10 mouse cellular contexts compared by ENCODE assay signal in the genomic region with DNA sequence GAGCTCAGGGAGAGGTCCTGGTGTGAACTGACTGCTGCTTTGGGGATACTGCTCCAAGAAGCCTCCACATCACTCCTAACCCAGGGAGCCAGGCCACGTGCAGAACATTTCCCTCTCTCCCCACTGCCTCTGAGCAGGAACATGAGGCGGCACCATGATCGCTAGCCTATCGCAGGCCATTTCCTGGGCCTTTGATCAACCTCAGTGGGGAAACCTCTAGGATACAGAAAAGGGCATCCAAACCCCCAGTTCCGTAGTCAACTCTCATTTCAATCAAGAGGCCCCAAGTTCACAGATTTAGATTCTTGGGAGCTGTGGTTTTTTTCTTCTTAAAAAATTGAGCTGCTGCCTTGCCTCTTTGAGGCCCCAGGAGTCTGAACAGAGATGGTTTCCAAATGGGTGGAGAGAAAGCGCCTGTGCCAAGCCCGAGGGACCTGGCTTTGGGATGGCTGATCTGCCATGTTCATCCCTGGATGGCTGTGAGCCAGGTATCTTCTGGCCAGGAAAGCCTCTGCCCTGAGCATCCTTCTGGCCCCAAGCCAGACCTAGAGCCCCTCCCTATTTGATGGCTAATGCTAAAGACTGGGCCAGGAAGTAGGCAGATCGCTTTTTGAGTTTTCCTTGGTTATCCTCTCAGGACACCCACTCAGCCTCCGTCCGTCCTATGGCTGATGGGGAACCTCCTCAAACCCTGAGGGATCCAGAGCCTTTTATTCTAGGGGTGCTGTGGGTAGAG. TPM values are rescaled to one million over a fixed set of nuclear protein-coding genes. Genes with fewer than 3 reads are reported as not detected.
DNase-seq lines count a peak whose midpoint lies in the region; ATAC-seq lines count a peak whose summit lies in the region.
"Had no signal": no experiment of that assay in that cellular context is flagged by ENCODE, and none has a peak within 500 bp of the region (broad histone marks: within the 10 kb centered on the region; RNA-seq: fewer than 3 reads in every experiment).

No protein-coding gene starts in this region.

- H3K36me3 ChIP-seq in kidney, embryonic 14.5 days (ENCODE audit: control insufficient read depth, insufficient read depth, low read length): no peaks in the 10 kb centered on the region
- no peaks in the 10 kb centered on the region for H3K36me3 ChIP-seq in midbrain, embryonic 13.5 days

- ATAC-seq in kidney, embryonic 14.5 days (ENCODE audit: low FRiP score, low TSS enrichment): no peak
- no peak for ATAC-seq in midbrain, embryonic 13.5 days

- no peak overlapping the region for H3K4me2 ChIP-seq in kidney, embryonic 14.5 days (replicated peaks; ENCODE audit: low read depth, low read length)
- 0 out of 2 replicates have a peak overlapping the region, but pooled peaks have one; percentile 22 for H3K4me2 ChIP-seq in midbrain, embryonic 13.5 days (replicated peaks)

- H3K9ac ChIP-seq in kidney, embryonic 14.5 days (ENCODE audit: low read depth, low read length): no peak overlapping the region
- no peak overlapping the region for H3K9ac ChIP-seq in midbrain, embryonic 13.5 days (replicated peaks)

- H3K27ac ChIP-seq in kidney, embryonic 14.5 days (ENCODE audit: low read depth, low read length): no peak overlapping the region
- peak overlapping the region; percentile 98 for H3K27ac ChIP-seq in midbrain, embryonic 13.5 days

- peak; percentile 35 for DNase-seq in kidney, postnatal 10 days
- peak; percentile 71 for DNase-seq in cerebellum, adult 9-11 months
- peak; percentile 35 to 51 for DNase-seq in gastrocnemius, postnatal 36 days
- DNase-seq in layer of hippocampus, adult 9-11 months: no peak
- no peak for DNase-seq in left cerebral cortex, adult 11 months (ENCODE audit: low spot score)
- DNase-seq in kidney, adult 18-20 months: no peak

- H3K9me3 ChIP-seq in kidney, embryonic 14.5 days (ENCODE audit: control insufficient read depth, low read length): peaks cover 5% of the 10 kb centered on the region; the same call in 1 of the 2 replicates
- no peaks in the 10 kb centered on the region for H3K9me3 ChIP-seq in midbrain, embryonic 13.5 days

- intact Hi-C loops in gastrocnemius, postnatal 36 days (cut with DNase I): no loop called here

- WGBS in kidney, embryonic 14.5 days: 66% methylated on average over 10 of the region's 10 CpGs
- 40% methylated on average over 10 of the region's 10 CpGs for WGBS in midbrain, embryonic 13.5 days

- peaks cover 22% of the 10 kb centered on the region for H3K4me1 ChIP-seq in kidney, embryonic 14.5 days (ENCODE audit: control insufficient read depth, insufficient read depth, low read length)
- H3K4me1 ChIP-seq in midbrain, embryonic 13.5 days (replicated peaks): peaks cover 62% of the 10 kb centered on the region

- no peak overlapping the region for H3K4me3 ChIP-seq in kidney, embryonic 14.5 days (ENCODE audit: low read length)
- H3K4me3 ChIP-seq in midbrain, embryonic 13.5 days (replicated peaks): no peak overlapping the region

- H3K27me3 ChIP-seq in kidney, embryonic 14.5 days (ENCODE audit: control insufficient read depth, insufficient read depth, low read length): no peaks in the 10 kb centered on the region; the same call in 1 of the 2 replicates
- H3K27me3 ChIP-seq in midbrain, embryonic 13.5 days: peaks cover 11% of the 10 kb centered on the region; the same call in 1 of the 2 replicates
- H3K27me3 ChIP-seq: CH12.LX had no signal

RNA-seq across cellular contexts. Expression of a gene that starts 5.7 kb away (rescaled TPM):
- 0.09 TPM in 1 of 2 replicates, not detected in the other for polyA plus RNA-seq in kidney, embryonic 14.5 days (2014; fragmentation: Nextera tagmentation; extraction: Ambion mirVana)
- total RNA-seq in gastrocnemius, postnatal 36 days (2021): not detected
- polyA plus RNA-seq in midbrain, embryonic 13.5 days (2015; fragmentation: Nextera tagmentation; extraction: Ambion mirVana): not detected in 2 replicates
- total RNA-seq: CH12.LX had no signal
- polyA plus RNA-seq: liver, embryonic 16.5 days had no signal

Comparison
In these comparisons a context has a peak if more than half of its experiments do, and no peak if none do; other contexts are left out.
1. DNase-seq: peak in kidney, postnatal 10 days (single experiment), cerebellum, adult 9-11 months (single experiment) and gastrocnemius, postnatal 36 days (2 of 2); none in layer of hippocampus, adult 9-11 months (single experiment), left cerebral cortex, adult 11 months (single experiment) and kidney, adult 18-20 months (single experiment).